Mouse (Mus musculus) CH12.LX (cell line): Measurements from ENCODE around the gene Gm13272.
"Not testable (repeated sequence)": the region's sequence is repeated elsewhere in the genome, so short reads cannot be mapped to it uniquely, and the experiment has no call there.

ENCODE experiments used
- CTCF ChIP-seq, 2 experiments: IDR thresholded peaks in 1 of 2; conservative IDR thresholded peaks in 1 of 2; 2 replicates each; pipeline ENCODE4 v1.5.1; 2011 to 2012; ENCODE audit warnings: low read depth in 2 of 2, low read length in 2 of 2, improper control_type of control experiment in 1 of 2, inconsistent platforms in 1 of 2, mild to moderate bottlenecking in 1 of 2, moderate library complexity in 1 of 2
- ELF1 ChIP-seq: IDR thresholded peaks from 2 replicates; pipeline ENCODE4 v1.6.1; 2014; ENCODE audit warnings: low read depth, mild to moderate bottlenecking, inconsistent platforms, low read length, improper control_type of control experiment
- NELFE ChIP-seq: IDR thresholded peaks from 2 replicates; pipeline ENCODE4 v1.6.1; 2011; ENCODE audit warnings: low read depth, low read length, improper control_type of control experiment
- RCOR1 ChIP-seq: conservative IDR thresholded peaks from 2 replicates; pipeline ENCODE4 v1.6.1; 2012; ENCODE audit warnings: low read depth, mild to moderate bottlenecking, inconsistent platforms, low read length, improper control_type of control experiment
- TCF12 ChIP-seq: IDR thresholded peaks from 2 replicates; pipeline ENCODE4 v1.6.1; 2014; ENCODE audit warnings: low read depth, mild to moderate bottlenecking, inconsistent platforms, low read length, improper control_type of control experiment

- TF ChIP-seq CTCF (conservative IDR thresholded peaks at IDR 0.05 in 1 of 2, IDR thresholded peaks at IDR 0.05 in 1 of 2; ENCODE audit: low read depth in 2 of 2, low read length in 2 of 2) = peak in 1 of 2 experiments; percentile 37; a peak in 2 of 4 replicates
- TF ChIP-seq ELF1, NELFE, TCF12, RCOR1: not testable (repeated sequence)
These were observed 16.1 kb upstream of the Gm13272 start for GRCm38 (mm10) chr4:88763384-88764018.
